Mouse (Mus musculus) heart, adult 9 months (tissue): ENCODE data around the gene Ugt1a5.

Source experiments
- DNase-seq, 2 experiments: peaks; one replicate each; pipeline ENCODE4 v3.0.0; 2022; ENCODE audit warnings: low spot score in 2 of 2

Ugt1a5 gene

DNA sequence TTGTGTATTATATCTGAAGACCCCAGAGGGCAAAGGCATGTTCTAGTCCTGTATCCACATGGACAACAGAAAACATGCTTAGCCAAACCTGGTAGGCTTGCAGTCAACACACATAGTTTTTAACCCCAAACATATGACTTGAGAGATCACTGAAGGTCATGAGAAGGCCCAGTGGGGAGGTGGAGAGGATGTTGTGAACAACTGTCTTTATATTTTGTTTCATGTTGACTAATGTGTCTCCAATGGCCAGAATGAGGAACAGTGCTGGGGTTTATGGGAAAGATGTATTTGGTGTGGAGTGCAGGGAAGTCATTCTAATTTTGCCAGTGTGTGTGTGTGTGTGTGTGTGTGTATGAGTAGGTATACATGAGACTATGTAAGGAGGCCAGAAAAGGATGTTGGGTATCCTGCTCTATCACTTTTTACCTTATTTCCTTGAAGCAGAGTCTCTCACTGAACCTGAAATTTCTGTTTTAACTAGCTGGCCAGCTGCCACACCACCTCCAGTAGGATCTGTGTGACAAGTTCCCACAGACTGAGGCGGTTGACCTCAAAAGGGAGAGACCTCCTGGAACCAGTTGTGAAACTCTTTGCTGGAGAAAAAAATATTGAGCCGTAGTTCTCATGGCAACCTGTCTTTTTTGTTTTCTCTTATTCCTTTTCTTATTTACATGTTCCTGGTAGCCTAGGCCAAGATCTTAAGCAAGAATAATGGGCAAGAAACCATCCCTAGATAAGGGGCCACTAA is 58.4 kb downstream of the Ugt1a5 start:
- DNase-seq = peak; percentile 46 to 48

DNA sequence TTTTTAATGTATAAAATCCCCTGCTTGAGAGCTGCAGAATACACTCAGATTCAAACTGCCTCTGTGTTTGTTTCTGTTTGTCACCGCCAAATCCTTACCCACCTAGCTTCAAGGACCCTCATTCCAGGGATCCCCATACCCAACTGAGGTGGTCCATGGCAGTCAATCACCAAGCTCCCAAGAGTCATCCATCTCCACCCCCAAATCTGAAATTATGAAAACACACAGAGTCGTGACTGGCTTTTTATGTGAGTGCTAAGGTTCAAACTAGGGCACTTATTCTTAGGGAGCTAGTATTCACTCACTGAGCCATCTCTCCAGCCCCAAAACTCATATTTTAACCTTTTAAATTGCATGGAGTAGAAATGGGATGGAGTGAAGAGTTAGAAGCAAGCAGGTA is 59.5 kb downstream of the Ugt1a5 start:
- peak; percentile 10 to 13 for DNase-seq

DNA sequence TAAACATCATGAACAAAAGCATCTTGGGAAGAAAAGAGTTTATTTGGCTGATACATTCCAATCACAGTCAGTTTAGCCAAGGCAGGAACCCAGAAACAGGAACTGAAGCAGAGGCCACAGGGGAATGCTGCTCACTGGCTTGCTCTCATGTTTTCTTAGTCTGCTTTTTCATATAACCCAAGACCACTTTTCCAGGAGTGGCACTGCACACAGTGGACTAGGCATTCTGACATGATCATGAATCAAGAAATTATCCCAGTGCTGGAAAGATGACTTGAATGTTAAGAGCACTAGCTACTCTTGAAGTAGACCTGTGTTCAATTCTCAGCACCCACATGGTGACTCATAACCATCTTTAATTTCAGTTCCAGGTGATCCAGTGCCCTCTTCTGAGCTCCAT is 59.9 kb downstream of the Ugt1a5 start:
- DNase-seq = peak in 1 of 2 experiments; percentile 14

DNA sequence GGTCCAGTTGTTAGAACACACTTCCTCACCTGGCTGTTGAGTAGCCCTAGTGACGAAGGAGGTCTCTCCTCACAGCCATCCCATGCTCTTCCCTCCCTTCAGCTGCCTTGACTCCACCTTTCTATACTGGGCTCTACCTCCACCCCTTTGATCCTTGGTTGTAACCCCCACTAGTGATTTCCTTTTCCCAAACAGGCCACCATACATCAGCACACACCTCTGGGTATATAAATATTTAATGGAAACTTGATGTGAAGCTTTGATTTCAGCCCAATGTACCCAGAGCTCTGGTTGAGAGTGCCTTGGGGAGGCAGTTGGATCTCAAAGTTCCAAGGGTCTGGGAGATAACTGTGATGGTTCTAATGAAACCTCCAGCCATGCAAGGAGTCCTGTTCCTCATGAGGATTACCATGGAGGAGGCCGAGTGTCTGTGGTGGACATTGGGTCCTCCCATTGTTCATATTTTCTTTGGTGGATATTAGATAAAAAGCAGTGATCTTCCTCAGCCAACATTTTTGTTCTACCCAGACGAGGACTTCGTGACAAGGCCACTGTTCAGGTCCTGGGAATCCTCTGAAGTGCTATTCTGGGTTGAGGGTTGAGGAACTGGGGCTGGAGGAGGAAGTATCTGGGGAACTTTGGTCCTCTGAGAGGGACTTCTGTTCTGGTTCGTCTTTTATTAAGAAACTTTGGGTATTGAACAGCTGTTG is 61.0 kb downstream of the Ugt1a5 start, which contains the start of gene Mroh2a:
Mroh2a (plus strand) TSS at position 317 of the 710 bp plus-strand sequence.
- DNase-seq = peak; percentile 47 to 73

DNA sequence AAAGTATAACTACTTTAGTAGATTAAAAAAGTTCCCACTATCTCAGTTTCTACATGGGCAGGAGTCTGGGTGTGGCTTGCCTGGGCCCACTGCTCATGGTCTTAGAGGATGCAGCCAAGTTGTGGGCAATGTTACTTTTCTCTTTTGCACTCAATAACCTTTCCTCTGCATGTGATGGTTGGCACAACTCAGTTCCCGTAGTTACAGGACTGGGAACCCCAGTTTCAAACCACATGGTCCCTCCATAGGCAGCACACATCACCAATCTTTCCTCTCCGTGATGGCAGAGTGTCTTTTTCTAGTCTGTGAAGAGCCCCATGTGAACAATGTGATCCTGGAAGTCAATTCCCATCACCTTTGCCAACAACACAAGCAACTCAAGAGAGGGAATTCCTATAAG is 61.7 kb downstream of the Ugt1a5 start:
- peak in 1 of 2 experiments; percentile 18 for DNase-seq

DNA sequence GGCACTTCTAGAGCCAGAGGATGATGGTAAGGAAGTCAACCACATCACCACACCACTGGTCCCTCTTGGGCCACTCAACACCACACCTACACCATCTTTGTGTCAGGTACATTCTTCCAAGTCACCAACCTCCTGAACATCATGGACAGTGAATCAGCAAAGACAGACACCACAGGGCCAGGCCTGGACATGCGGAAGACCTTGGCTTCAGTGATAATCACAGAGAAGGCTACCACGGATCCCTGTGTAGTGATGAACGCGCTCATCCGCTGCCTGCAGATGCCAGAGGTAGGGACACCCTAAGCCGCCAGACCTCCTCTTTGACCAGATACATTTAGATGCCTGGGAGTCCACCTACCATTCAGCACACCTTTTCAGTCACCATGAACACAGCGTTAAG is 62.3 kb downstream of the Ugt1a5 start:
- no peak for DNase-seq

DNA sequence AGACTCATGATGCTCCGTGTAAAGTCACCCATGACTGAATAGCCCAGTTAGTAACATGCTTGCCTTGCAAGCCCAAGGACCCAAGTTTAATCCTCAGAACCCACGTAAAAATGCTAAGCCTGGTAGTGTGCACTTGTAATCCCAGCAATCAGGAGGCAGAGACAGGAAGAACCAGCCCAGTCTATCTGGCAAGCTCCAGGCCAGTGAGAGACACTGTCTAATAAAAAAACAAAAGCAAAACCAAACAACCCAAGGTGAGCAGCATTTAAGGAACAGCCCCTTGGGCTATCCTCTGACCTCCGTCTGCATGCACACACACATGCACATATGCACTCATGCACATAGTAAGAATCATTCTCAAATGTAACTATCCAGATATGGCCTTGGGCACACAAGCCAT is 63.8 kb downstream of the Ugt1a5 start:
- no peak for DNase-seq

DNA sequence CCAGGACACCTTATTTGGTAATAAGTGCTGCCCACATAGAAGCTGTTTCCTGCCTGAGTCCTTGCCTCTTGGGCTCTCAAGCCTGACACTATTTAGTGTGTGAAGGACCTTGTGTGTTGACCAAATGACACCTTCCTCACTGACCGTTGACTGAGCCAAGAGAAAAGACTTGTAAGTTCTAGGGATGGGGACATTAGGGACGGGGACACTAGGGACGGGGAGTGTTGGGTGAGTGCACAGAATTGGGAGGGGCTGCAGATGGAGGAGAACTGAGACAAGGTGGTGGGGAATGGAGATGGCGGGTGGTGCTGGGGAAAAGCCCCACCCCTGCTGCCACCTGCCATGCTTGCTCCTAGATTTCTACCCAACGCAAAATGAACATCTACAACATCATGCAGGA is 64.2 kb downstream of the Ugt1a5 start:
- DNase-seq = no peak

DNA sequence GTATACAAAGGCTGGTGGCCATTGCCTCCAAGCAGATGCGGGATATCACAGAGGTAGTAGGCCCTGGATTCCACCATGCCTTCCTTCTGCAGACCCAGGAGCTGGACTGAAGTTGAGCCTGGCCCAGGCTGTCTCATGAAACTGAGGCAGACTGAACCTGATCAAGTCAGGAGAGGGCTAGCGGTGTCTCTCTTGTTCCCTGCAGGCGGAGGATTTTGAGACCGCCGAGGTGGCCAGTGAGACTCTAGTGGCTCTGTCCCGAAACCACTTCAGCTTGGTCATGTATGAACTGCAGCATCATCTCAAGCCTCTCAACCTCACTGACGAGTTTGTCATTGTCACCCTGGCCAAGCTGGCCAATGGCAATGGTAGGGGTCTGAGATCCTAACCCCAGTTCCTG is 64.6 kb downstream of the Ugt1a5 start:
- DNase-seq = no peak

DNA sequence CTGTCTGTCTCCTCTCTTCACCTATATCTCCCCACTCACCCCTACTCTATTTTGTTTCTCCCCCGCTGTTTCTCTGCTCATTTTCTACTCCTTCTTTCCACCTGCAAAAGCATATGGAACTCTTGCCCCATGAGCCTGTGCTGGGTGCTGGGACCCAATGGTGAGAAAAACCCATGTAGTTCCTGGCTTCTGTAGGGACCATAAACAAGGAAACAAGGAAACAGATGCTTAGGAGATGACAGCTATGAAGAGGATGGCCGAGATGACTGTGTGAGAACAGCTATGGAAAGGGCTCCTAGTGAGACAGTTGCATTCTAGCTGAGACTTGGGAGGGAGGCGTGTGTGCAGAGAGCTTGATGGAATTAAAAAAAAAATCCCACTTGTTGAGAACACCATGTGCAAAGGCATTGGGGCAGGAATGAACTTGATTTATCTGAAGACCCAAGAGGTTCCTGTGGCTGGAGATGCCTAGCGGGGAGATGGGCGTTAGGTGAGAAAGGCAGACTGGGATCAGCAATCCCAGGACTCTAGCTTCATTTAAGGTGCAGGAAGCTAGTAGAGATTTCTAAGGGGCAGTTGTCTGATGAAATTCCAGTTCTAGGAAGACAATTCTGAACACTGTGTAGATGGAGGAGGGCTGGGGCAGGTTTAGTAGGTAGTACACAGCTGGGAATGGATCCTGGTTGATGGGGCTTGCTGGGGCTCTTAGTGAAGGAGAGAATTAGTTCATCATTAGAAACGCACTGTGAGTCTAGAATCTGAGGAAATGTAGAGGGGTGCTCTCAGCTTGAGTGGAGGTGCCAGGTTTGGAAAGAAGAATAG is 65.4 kb downstream of the Ugt1a5 start:
- no peak for DNase-seq

DNA sequence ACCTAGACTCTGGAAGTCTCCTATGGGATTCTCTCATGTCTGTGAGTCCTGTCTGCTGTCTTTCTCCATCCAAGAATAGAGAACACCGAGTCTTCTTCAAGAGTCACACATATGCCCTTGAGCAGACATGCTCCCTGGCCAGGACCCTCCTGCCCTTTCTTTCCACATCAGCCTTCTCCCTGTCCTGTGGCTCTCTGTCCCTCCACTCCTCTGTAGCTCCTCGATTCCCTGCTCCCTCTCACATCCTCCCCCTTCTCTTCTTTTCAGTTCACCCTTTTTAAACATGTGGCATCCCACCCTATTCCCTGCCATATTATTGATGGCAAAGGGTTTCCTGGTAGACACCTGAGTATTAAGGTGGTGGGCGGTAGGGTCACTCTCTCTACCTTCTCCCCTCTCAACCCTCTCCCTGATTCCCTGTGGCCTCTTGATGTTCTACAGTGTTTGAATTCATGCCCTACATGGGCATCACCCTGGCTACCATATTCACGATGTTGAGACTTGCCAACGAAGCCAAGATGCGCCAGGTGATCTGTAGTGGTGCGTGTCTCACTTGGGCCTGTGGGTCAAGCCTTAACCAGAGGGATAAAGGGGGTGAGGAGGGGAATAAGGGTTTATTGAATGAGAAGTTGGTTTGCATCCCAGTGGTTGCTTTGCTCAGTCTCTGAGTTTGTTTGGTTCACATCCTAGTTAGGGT is 66.1 kb downstream of the Ugt1a5 start:
- no peak for DNase-seq

DNA sequence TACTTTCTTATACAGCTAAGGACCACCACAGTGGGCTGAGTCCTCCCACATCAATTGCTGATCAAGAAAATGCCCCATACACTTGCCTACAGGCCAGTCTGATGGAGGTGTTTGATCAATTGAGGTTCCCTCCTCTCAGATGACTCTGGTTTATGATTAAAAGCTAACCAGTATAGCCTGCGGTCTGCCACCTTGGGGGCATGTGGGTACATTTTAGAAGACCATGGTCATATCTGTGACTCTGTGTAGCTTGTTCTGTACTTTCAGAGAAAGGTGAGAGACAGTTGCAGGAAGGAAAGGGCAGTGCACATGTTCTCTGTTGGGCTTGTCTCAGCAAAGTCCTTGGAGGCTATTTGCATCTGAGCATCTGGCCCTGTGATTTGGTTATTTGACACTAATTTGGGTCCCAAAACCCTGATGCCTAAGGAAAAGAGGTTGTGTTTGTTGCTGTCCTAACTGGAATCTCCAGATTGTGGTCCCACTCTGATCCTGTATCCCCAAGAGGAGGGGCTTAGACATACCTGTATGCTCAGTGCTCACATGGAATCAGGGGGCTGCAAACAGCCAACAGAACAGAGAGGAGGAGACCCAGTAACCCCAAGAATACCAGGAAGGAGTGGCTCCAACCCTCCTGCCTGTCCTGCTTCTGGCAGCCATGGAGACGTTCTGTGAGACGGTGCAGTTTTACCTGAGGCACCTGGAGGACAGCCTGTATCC is 67.0 kb downstream of the Ugt1a5 start:
- no peak for DNase-seq

DNA sequence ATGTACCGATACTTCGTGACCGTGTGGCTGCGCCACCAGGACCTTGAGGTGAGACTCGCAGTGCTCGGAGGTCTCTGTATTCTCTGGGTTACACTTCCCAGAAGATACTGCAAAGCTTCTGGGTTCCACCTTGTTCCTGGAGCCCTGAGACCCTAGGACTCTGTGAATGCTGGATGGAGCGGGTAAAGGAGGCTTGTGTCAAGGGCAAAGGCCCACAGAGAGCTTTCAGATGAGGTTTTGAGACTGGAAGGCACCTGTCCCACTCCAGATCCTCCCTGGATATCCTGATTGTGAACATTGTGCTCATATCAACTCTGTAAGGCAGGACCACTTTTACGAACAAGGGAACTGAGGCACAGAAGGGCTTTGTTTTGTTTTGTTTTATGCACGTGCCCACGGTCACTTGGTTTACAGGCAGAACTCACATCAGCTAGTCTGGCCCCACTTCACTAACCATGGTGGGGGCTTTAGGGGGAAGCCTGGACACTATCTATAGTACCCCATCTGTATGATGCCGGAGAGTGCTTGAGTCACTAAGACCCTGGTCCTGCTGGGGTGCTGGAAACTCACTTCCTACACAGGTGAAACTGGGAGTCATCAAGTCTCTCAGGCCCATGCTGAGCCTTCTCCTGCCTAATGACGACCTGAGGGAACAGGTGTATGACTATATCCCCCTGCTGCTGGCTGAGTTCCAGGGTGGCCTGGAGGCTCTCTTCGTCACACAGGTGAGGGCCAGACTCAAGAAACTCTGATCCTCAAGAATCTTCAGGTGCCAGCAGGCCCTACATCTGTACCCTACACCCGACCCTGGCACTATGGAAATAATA is 67.8 kb downstream of the Ugt1a5 start:
- DNase-seq = no peak

DNA sequence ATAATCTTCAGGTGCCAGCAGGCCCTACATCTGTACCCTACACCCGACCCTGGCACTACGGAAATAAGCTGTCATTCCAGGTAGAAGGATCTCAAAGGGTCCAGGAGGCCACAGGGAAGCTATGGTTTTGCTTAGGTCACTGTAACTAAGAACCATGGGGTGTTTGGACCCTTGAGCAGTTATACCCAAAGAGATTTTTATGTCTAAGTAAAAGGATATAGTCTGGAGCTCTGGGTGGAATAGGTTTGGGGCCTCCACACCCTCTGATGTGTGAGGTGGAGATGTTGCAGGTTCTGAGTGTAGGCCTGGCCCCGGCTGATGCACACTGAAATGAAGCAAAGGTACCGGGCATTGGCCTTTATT is 68.4 kb downstream of the Ugt1a5 start:
- no peak for DNase-seq

DNA sequence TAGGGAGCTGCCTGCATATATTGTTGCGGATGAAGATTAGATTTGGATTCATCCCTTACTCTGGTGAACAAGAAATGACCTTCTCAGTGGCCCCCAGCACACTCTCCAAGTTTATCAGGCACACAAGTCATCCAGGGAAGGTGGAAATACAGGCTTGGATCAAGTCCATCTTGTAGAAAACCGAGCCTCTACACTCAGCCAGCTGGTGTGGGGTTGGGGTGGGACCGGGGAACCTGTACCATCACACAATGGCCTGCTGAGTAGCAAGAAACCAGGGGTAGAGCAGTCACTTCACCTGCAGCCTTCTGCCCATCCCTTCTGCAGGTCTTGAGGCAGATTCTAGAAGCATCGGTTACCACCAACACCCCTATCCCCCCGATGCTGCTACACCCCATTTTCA is 68.8 kb downstream of the Ugt1a5 start:
- DNase-seq = no peak

DNA sequence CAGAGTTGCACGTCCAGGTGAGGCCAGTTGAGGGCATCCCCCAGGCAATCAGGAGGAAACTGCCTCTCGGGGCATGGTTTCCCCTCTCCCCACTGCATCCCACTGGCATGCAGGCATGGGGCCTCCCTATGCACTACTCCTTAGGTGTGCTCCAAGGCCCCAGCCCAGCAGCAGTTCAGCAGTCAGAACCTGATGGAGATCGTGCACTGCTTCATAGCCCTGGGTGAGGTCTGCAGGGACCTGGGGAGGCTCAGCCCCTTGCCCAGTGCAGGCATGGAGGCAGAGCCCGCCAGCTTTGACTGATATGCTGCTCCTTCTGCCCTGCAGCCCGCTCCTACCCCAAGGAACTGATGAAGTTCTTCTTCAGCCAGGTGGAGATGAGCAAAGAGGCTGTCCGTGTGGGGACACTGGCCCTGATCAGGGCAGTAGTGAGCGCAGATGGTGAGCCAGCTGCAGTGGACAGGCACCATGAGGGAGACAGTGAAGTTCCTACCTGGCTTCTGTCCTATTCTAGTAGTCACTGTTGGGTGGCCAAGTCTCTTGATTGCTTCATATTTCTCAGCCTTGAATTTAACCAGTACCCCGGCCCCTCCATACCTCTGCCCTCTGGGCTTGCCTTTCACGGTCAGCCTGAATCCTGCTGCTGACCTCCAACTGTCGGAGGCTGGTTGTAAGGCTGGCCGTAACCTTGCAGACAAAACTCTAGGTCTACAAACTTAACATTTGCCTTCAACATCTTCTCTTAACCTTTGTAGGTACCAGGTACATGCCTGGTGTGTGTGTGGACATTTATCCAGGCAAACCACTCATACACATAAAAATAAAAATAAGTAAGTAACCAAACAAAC is 69.5 kb downstream of the Ugt1a5 start:
- DNase-seq = no peak

DNA sequence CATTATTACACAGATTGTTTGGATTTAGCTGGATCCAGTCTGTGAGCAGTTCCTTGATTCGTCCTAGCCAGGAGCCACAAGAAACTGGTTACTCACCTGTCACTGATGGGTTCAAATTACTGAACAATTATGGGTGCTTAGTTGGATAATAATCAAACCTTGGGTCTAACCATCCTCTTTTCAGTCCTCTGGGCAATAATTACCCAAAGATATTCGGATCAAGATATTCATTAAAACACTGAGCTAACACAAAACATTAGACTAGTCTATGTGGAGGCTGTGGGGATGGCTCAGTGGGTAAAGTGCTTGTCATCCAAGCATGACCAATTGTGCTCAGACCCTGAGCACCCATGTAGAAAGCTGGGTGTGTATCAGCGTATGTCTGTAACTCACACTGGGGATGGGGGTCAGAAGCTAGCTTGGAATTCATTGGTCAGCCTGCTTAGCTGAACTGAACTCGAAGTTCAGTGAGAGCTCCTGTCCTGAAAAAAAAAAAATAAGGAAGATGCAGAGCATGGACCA is 70.1 kb downstream of the Ugt1a5 start:
- DNase-seq = no peak

DNA sequence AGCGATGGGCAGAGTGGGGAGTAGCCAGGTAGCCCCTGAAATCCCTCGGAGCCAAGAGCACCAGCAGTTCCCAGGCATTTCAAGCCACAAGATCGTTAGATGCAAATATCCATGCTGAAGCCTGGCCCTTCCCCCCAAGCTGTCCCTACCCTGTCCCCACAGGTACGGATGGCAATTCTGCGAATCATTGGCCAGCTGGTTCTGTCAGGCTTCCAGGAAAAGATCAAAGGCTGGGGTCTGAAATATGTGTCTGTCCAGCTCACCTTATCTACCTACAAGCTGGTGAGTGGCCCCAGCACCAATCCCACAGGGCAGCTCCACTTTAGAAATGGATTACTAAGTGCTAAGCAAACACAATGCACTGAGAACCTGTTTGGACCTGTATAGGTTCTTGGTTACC is 71.5 kb downstream of the Ugt1a5 start:
- DNase-seq = no peak

DNA sequence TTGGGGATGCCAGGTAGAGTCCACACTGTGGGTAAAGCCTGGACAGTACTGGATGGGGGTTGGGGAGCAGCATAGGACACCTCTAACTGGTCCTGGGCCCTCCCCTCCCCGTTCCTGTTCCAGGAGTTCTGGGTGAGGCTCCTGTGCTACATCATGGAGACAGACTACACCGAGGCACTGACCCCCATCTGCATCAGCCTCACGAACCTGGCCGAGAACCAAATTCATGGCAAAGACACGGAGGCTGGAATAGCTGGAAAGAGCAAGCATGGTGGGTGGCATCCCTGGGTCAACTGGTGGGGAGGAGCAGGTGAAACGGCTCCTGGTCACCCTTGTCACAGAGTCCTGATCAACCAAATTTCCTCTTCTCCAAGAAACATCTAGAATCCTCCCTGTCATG is 73.0 kb downstream of the Ugt1a5 start:
- DNase-seq = no peak
